Mouse (Mus musculus) limb, embryonic 11.5 days (tissue): Measurements from ENCODE around the gene Tcf25. TPM values are rescaled to one million over a fixed set of nuclear protein-coding genes. Genes with fewer than 3 reads are reported as not detected.

Experiments
- ATAC-seq: fragments of 200-750 bp; cut with Nextera tagmentation; 2 replicates; pipeline ENCODE4 v1.8.0; 2017; ENCODE audit warnings: low read depth; ENCODE audit not compliant: insufficient number of reproducible peaks, low FRiP score, low TSS enrichment
- DNase-seq: peaks from one replicate; pipeline ENCODE4 v3.0.0-alpha.2; 2015; ENCODE audit warnings: low spot score
- H3K27ac ChIP-seq: fragments of 300-500 bp; sonication (generic); replicated peaks from 2 replicates; pipeline ENCODE4 v1.5.1; 2014; ENCODE audit warnings: low read depth, mild to moderate bottlenecking, low read length
- H3K27me3 ChIP-seq: fragments of 300-500 bp; sonication (generic); 2 replicates; pipeline ENCODE4 v1.6.1; 2014; ENCODE audit warnings: mild to moderate bottlenecking, low read length, mixed read lengths; ENCODE audit not compliant: control insufficient read depth, insufficient read depth
- H3K36me3 ChIP-seq: fragments of 300-500 bp; sonication (generic); 2 replicates; pipeline ENCODE4 v1.6.1; 2014; ENCODE audit warnings: mild to moderate bottlenecking, low read length, moderate library complexity, mixed read lengths; ENCODE audit not compliant: control insufficient read depth, insufficient read depth
- H3K4me1 ChIP-seq: fragments of 300-500 bp; sonication (generic); 2 replicates; pipeline ENCODE4 v1.6.1; 2014; ENCODE audit warnings: low read length, mixed read lengths; ENCODE audit not compliant: control insufficient read depth, insufficient read depth
- H3K4me2 ChIP-seq: fragments of 300-500 bp; sonication (generic); 2 replicates; pipeline ENCODE4 v1.6.1; 2014; ENCODE audit warnings: low read depth, mild to moderate bottlenecking, moderate library complexity; ENCODE audit not compliant: severe bottlenecking
- H3K4me3 ChIP-seq: fragments of 300-500 bp; sonication (generic); 2 replicates; pipeline ENCODE4 v1.5.1; 2014; ENCODE audit warnings: low read depth, low read length
- H3K9ac ChIP-seq: fragments of 300-500 bp; sonication (generic); 2 replicates; pipeline ENCODE4 v1.6.1; 2014; ENCODE audit warnings: mild to moderate bottlenecking, low read length
- H3K9me3 ChIP-seq: fragments of 300-500 bp; sonication (generic); 2 replicates; pipeline ENCODE4 v1.6.1; 2016; ENCODE audit warnings: low read length; ENCODE audit not compliant: control insufficient read depth
- WGBS: fragments of 180-500 bp; shearing (Covaris S2); extraction: QIAGEN DNeasy Blood & Tissue Kit; methylation state at CpG from one replicate; pipeline ENCODE4 v1.1.7; 2014; 5-methylcytosine and 5-hydroxymethylcytosine counted together
- polyA plus RNA-seq: library from polyadenylated mRNA; unstranded; fragments of >200 nt; fragmentation: Nextera tagmentation; extraction: Ambion mirVana; gene quantifications from 2 replicates; pipeline ENCODE4 v1.2.1, GENCODE M21; 2014

Tcf25 gene
- polyA plus RNA-seq, 1 experiment from 2014 or later, result 136 TPM

- DNase-seq, result peak; percentile 90
- Histone ChIP-seq H3K36me3 (no peaks in the 10 kb centered on the region), H3K4me1 (no peaks in the 10 kb centered on the region), H3K27me3 (no peaks in the 10 kb centered on the region), H3K4me3 (no peak overlapping the region), H3K9me3 (no peaks in the 10 kb centered on the region), H3K9ac (no peak overlapping the region), H3K27ac (no peak overlapping the region), H3K4me2 (no peak overlapping the region)
- WGBS, result 60% methylated on average over 12 of the region's 12 CpGs
- ATAC-seq, result 0 out of 2 replicates have a peak, but pooled peaks have one; percentile 21
Measured at GRCm38 (mm10) chr8:123361082-123361739, 12.3 kb upstream of the Tcf25 start.

DNA sequence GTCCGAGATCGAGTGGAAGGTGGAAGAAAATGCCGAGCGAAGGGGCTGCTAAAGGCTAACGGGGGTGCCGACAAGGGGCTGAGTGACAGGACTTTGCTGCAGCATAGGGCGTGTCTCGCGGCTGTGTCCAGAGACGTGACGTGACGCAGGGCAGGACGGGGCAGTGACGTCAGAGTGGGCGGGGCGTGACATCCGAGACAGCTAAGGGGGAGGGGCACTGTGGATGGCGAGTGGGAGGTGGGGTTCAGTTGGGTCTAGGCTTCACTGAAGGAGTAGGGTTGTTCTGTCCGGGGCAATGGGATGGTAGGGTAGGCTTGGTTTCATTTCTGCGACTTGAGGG is 656 bp downstream of the Tcf25 start:
- H3K9ac ChIP-seq, result peak overlapping the region; percentile 82
- DNase-seq (peak; percentile 97), ATAC-seq (peak; percentile 83)
- H3K27ac ChIP-seq, result peak overlapping the region; percentile 91
- H3K4me2 ChIP-seq, result peak overlapping the region; percentile 77
- no peaks in the 10 kb centered on the region for H3K27me3 ChIP-seq
- H3K4me1 ChIP-seq, result 0 out of 2 replicates have a peak, but pooled peaks cover 3% of the 10 kb centered on the region
- no peaks in the 10 kb centered on the region for H3K9me3 ChIP-seq
- WGBS, result 0% methylated on average over 20 of the region's 20 CpGs
- peak overlapping the region; percentile 78 for H3K4me3 ChIP-seq
- H3K36me3 ChIP-seq, result peaks cover 2% of the 10 kb centered on the region; the same call in 1 of the 2 replicates

GRCm38 (mm10) chr8:123375701-123376100 is 2.1 kb downstream of the Tcf25 start:
- DNase-seq, result no peak
- Histone ChIP-seq H3K4me3 (no peak overlapping the region), H3K27me3 (no peaks in the 10 kb centered on the region), H3K4me2 (no peak overlapping the region), H3K9ac (no peak overlapping the region), H3K36me3 (peaks cover 2% of the 10 kb centered on the region; the same call in 1 of the 2 replicates), H3K4me1 (0 out of 2 replicates have a peak, but pooled peaks cover 3% of the 10 kb centered on the region), H3K9me3 (no peaks in the 10 kb centered on the region), H3K27ac (no peak overlapping the region)
- no peak for ATAC-seq
- 81% methylated on average over 10 of the region's 10 CpGs for WGBS

- DNase-seq (no peak), ATAC-seq (no peak)
- Histone ChIP-seq H3K9ac (no peak overlapping the region), H3K27me3 (no peaks in the 10 kb centered on the region), H3K9me3 (no peaks in the 10 kb centered on the region), H3K36me3 (peaks cover 2% of the 10 kb centered on the region; the same call in 1 of the 2 replicates), H3K4me2 (no peak overlapping the region), H3K4me3 (no peak overlapping the region), H3K27ac (no peak overlapping the region), H3K4me1 (0 out of 2 replicates have a peak, but pooled peaks cover 3% of the 10 kb centered on the region)
- WGBS, result 80% methylated on average over 8 of the region's 8 CpGs
Measured at GRCm38 (mm10) chr8:123376106-123376505, 2.6 kb downstream of the Tcf25 start.

- H3K36me3 ChIP-seq, result peaks cover 25% of the 10 kb centered on the region
- no peak for ATAC-seq
- H3K27me3 ChIP-seq, result no peaks in the 10 kb centered on the region
- no peak overlapping the region for H3K4me2 ChIP-seq
- DNase-seq, result no peak
- H3K4me1 ChIP-seq, result no peaks in the 10 kb centered on the region
- no peaks in the 10 kb centered on the region for H3K9me3 ChIP-seq
- H3K4me3 ChIP-seq, result no peak overlapping the region
- no peak overlapping the region for H3K27ac ChIP-seq
- 92% methylated on average over 4 of the region's 4 CpGs for WGBS
- H3K9ac ChIP-seq, result no peak overlapping the region
Measured at GRCm38 (mm10) chr8:123381711-123382110, 8.2 kb downstream of the Tcf25 start.

GRCm38 (mm10) chr8:123382516-123382915 is 9.0 kb downstream of the Tcf25 start:
- Histone ChIP-seq H3K4me1 (no peaks in the 10 kb centered on the region), H3K27me3 (no peaks in the 10 kb centered on the region), H3K9me3 (no peaks in the 10 kb centered on the region), H3K36me3 (peaks cover 31% of the 10 kb centered on the region), H3K4me3 (no peak overlapping the region), H3K4me2 (no peak overlapping the region), H3K9ac (no peak overlapping the region), H3K27ac (no peak overlapping the region)
- DNase-seq, result no peak
- ATAC-seq, result no peak
- 91% methylated on average over 8 of the region's 8 CpGs for WGBS

DNA sequence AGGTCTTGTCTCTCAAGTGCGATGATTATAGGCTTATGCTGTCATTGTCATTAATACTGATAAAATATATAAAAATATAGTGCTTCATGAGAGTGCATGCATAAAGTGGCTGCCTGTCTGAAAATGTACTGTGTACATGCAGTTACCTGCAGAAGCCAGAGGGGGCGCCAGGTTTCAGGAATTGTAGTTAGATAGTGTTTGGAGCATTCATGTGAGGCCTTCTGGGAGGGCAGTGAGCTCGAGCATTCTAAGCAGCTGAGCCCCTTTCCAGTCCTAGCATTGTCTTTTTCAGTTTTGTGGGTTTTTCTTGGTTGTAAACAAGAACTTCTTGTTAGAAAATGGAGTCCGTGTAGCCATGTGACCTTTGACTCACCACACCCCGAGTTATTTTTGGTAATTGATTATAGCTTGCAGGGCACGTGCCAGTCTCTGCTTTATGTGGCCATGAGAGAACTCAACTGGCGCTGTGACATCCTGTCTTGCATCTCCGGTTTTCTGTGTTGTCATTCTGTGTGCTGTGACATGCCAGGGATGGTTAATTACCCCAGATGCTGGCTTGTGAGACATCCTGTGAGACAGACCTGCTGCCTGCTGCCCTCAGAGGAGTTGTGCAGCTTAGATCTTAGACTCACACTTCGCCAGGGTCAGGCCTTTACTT is 11.5 kb downstream of the Tcf25 start:
- ATAC-seq (no peak), DNase-seq (no peak)
- Histone ChIP-seq H3K9me3 (no peaks in the 10 kb centered on the region), H3K4me3 (no peak overlapping the region), H3K9ac (no peak overlapping the region), H3K27me3 (no peaks in the 10 kb centered on the region), H3K4me1 (no peaks in the 10 kb centered on the region), H3K27ac (no peak overlapping the region), H3K36me3 (peaks cover 40% of the 10 kb centered on the region), H3K4me2 (no peak overlapping the region)
- 76% methylated on average over 9 of the region's 9 CpGs for WGBS

DNA sequence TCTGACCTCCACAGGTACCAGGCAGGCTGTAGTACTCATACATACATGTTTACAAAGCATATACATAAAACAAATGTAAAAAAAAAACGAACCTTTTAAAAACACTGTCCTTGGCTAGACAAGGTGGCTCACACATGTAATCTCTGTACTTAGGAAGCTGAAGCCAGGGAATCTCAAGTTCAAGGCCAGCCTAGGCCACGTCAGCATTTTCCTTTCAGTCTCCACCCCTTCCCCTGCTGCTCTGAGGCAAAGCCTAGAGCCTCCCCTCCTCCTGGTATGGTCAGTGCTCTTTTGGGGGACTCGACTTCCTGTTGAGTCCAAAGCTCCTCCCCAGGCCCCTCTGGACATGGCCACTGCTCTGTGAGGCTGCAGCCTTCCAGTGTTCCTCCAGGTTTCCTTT is 13.5 kb downstream of the Tcf25 start:
- ATAC-seq (no peak), DNase-seq (no peak)
- 80% methylated on average over 3 of the region's 3 CpGs for WGBS
- H3K27ac ChIP-seq, result no peak overlapping the region
- H3K4me1 ChIP-seq, result no peaks in the 10 kb centered on the region
- no peak overlapping the region for H3K4me2 ChIP-seq
- no peaks in the 10 kb centered on the region for H3K27me3 ChIP-seq
- H3K36me3 ChIP-seq, result peaks cover 48% of the 10 kb centered on the region
- H3K9me3 ChIP-seq, result no peaks in the 10 kb centered on the region
- no peak overlapping the region for H3K4me3 ChIP-seq
- no peak overlapping the region for H3K9ac ChIP-seq
